Mouse (Mus musculus): ENCODE data around the gene 2310034G01Rik.

2310034G01Rik gene

DNA sequence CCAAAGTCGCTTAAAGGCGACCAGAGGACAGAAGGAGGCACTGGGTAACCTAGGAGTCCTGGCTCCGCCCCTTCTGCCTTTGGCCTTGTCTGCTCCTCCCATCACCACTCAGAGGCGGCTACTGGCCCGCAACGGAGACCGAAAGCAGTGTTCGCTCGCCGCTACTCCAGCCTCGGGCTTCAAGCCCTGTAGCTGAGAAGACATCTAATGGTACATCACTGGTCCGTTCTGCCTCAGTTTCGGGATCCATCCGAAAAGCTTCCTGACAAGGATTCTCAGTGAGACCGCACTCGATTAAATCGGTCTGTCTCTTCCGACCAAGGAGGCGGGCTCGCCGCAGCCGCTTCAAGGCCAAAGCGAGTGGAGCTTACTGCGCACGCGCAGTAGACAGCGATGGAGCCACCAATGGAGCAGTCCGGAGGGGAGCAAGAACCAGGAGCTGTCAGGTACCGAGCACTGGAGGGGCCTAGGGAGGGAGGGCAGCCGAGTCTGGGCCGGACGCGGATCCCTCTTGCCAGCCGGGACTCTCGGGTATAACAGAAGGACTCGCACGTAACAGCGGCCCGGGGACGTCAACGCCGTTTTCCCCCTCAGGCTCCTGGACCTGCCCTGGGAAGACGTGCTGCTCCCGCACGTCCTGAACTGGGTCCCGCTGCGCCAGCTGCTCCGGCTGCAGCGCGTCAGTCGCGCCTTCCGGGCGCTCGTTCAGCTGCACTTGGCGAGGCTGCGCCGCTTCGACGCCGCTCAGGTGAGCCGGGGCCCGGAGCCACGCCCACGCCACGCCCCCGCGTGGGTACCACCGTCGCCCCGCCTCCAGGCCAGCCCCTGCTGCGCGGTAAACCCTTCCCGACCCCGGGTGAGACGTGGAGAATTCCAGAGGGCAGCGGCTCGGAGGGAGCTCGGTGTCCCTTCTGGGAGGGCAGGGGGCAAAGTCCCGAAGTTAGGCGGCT is 21.7 kb downstream of the 2310034G01Rik start, which contains the start of gene Fbxl15:
TSS of gene Fbxl15 (plus strand) at position 104 of the 950 bp plus-strand sequence.
- peak; percentile 94 for DNase-seq (ENCODE audit: low read depth, low spot score)

DNA sequence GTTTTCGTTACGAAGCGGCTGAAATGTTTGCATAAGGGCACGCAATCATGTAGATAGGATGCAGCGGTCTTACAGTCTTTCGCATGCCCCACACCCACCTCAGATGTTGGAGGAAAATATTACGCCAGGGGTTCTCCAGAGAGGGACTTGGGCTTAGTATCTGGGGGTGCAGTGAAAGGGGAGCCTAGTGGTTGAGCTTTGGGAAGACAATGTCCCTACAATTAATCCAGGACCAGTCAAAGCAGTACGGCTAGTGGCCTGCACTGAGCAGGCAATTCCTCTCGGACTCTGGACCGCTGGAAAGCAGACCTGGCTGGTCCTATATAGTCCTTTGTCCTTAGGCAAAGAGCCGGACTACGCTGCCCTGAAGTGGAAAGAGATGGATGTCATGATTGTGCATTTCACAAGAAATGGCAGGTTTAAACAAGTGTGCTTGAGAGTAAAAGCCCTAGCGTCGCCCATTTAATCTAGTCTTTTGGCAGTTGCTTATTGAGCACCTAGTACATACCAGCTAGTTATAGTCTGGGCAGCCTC is 22.5 kb downstream of the 2310034G01Rik start:
- no peak for DNase-seq (ENCODE audit: low read depth, low spot score)

DNA sequence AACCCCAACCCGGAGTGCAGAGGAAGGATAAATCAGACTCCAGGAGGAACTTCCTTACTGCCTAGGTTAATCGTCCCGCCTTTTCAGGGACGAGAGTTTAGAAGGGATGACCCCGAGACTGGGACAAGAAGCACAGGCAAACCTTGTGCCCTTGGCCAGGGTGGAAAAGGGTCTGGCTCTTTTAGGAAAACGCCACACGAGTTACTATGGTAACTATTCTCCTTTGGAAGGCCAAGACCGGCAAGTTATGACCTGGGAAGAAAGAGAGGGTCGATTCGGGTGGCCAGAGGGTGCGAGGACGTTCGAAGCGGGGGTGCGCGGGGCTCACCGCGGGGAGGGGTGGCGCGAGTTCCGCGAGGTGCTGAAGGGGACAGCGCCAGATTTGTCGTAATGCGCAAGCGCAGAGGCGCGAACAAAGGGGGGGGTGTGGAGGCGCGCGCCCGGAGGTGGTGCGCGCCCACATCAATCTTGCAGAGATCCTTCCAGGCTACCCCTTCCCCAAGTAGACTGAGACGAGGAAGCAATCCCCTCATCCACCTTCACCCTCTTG is 23.3 kb downstream of the 2310034G01Rik start, which contains the start of gene Psd:
TSS of gene Psd (minus strand) at position 401 of the 550 bp plus-strand sequence.
- DNase-seq (ENCODE audit: low read depth, low spot score), result no peak

DNA sequence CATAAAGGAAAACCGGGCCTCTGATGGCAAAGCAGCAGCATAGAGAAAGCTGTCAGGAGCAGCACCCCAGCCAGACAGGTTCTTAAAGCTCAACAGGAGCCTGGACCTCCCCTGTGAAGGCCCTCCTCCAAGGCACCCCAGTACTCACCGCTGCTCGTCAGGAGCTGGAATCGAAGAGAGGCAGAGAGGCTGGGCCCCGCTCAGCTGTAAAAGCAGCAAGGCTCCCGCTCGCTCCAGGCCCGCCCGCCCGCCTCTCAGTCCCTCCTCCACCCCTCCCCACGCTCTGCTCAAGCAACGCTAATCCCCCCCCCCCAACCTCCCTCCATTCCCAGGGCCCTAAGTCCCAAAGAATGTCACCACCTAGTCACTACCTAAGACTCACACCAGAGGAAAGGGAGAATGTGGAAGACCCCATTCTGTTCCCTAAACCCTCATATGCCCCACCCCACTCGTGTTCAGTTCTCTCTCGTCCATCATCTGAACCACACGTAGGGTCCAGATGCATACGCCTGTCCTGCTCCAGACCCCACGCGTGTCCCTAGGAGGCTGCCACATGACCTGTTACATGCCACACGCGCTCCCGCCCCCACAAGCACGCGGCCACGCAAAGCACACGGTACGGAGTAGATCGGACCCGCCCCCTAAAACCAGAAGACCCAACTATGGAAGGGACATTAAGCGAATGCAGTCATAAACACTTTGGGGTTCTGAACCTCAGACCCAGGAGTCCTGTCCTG is 23.9 kb downstream of the 2310034G01Rik start:
- DNase-seq (ENCODE audit: low read depth, low spot score), result no peak

DNA sequence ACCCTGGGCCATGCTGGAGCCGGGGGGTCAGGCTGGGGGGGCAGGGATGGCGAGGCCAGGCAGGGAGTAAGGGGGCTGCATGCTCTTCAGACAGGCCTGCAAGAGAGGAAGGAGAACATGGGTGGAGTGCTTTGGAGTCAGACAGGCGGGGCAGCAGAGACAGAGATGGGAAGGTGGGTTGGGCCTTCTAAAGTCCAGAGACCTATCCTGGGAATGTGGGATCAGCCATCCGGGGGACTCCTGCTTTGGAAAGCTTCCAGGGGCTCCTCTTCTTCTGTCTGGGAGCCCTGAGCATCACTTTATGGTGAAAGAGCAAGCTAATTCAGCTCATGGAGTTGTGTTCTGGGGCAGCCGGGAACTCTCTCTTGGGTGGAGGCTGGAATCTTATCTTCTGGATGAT is 25.2 kb downstream of the 2310034G01Rik start:
- no peak for DNase-seq (ENCODE audit: low read depth, low spot score)

DNA sequence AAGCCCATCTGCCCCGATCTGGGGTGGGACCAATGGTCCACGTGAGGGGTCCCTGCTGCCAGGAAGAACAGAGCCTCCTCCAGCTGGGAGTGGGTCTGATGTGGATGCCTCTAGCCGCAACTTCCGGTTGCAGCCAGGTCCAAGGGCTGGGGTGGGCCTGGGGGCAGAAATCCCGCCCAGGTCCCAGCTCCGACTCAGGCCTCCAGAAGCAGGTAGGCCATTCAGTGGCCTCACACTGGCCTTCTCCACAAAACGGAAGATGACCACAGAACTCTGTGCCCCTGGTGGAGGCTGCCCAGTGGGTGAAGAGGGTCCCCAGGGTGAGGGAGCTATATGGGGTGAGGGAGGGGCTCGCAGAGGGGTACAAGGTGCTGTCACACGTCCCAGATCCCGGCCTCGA is 25.7 kb downstream of the 2310034G01Rik start:
- DNase-seq (ENCODE audit: low read depth, low spot score), result no peak

DNA sequence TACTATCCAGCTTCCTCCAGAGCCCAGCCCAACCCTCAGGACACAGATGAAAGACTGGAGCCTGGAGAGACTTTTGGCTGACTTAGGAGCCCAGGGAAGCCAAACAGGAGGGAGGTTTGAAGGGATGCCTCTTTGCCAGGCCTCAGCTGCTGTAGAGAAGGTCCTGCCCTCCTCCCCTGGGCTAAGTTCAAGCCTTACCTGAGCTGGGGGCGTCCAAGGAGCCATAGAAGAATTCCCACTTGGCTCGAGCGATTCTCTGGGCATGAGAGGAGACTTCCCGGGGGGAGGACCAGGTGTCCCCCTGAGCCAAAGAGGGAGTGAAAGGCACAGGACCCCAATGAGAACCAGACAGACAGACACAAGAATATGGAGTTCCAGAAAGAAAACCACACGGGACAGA is 26.4 kb downstream of the 2310034G01Rik start:
- DNase-seq (ENCODE audit: low read depth, low spot score), result no peak

DNA sequence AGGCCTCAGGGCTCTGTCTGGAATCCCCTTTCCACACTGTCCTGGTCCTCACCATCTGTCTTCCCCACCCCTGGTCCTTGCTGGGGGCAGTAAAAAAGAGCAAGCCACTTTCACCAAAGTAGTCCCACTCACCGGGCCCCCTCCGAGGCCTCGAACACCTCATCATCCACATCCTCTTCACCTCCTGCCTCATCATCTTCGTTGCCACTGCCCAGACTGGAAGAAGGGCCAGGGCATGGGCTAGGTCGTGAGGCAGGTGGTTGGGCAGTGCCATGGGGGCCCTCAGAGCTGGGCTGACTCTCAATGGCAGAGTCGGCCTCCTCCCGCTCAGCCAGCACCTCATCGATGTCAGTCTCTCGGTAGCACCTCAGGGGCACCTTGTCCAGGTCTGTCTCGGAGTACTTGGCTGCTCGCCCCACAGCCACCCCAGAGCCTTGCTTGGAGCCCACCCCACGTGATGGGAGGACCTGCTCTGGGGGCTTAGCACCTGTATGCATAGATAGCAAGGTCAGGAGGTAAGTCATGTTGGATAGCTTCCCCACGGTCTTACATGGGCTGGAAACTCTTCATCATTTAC is 27.0 kb downstream of the 2310034G01Rik start:
- DNase-seq (ENCODE audit: low read depth, low spot score), result no peak

DNA sequence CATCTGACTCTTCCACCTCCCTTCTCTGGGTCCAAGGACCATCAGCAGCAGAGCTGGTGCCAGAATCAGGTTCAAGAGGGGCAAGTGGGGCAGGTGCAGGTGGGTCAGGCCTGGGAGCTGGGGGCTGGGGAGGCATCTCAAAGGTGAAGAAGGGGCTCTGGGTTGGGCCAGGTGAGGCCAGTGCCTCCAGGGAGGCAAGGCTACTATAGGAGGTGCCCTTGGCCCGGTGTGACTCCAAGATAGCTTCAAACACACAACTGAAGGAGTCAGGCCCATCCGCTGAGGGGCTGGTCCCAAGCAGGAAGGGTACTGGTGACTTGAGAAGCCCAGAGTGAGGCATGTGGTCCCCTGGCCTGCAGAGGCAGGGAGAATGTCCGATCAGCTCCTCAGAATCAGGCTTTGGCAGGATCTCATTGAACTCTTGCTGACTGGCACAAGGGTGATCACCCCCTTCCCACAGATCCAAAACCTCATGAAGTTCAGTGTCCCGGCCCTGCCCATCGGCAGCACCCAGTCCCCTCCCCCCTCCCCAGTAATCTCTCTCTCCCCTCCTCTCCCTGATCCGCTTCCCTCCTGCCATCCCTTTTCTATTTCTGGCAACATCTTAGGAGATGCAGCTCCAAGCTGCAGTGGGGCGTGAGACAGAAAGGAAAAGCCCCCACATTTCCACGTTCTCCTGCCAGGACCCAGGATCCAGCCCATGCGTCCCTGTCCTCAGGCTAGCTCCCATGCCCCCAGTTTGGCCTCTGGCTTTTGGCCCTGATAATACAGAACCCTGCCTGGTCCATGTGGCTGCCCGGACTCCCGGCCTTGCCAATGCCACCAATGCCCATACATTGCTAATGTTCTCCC is 27.7 kb downstream of the 2310034G01Rik start:
- no peak for DNase-seq (ENCODE audit: low read depth, low spot score)

DNA sequence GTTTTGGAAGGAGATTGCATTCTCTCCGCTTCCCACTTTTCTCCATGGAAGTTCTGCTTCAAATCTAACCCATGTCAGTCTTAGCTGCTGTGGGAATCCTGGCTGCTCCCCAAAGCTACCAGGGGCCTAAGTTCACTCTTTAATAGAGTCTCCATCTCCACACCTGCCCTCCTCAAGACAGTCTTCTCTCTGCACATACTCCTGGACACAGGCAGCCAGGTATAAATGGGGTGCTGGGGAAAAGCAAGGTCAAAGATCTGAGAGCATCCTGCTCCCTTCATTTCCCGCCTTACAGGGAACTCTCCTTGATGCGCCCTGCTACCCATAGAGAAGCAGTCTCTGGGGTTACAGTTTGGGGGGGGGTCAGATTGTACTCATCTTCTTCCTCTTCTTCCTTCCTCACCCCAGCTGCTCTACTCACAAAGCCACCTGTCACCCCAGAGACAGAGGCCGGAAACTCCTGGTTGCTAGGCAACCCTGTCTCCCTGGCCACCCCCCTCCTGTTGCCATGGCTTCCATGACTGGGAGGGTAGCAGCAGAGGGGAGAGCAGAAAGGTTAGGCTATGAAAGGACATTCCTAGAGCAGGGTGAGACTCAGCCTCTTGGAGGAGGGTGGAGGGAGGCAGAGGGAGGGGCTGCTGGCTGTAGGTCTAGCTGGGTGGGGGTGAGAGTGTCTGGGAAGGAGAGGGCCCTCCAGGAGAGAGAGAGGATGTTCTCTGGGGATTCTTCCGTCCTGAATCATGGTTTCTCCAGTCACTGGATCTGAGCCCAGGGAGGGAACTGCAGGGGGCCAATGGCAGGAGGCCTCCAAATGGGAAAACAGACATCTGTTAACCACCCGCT is 28.8 kb downstream of the 2310034G01Rik start:
- no peak for DNase-seq (ENCODE audit: low read depth, low spot score)

DNA sequence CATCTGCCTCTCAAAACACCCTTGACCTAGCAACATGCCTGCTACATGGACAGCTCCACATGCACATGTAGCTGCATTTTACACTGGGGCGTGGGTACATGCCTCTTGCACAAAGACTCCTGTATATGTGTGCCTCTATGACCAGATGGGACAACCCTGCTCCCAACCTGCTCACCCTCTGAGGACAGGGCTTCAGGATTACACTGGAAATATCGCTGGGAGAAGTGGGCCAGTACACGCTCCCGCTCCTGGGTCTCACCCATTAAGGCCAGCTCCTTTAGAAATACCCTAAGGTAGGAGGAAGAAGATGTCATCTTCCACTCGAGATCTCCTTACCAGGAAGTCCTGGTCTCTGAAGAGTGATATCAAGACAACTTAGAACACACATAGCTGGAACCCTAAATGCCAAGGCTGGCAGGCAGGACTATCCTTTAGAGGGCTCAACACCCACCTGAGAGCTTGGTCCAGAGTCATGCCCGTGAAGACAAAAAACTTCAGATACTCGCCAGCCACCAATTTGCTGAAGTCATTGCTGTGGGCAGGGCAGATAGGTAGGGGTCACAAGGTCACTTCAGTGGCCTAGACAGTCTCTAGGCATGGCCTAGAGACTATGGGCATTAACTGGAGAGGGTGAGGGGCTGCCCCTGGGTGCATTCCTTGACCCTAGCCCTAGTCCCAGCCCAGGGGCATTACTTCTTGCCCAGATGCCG is 29.9 kb downstream of the 2310034G01Rik start:
- DNase-seq (ENCODE audit: low read depth, low spot score), result no peak

DNA sequence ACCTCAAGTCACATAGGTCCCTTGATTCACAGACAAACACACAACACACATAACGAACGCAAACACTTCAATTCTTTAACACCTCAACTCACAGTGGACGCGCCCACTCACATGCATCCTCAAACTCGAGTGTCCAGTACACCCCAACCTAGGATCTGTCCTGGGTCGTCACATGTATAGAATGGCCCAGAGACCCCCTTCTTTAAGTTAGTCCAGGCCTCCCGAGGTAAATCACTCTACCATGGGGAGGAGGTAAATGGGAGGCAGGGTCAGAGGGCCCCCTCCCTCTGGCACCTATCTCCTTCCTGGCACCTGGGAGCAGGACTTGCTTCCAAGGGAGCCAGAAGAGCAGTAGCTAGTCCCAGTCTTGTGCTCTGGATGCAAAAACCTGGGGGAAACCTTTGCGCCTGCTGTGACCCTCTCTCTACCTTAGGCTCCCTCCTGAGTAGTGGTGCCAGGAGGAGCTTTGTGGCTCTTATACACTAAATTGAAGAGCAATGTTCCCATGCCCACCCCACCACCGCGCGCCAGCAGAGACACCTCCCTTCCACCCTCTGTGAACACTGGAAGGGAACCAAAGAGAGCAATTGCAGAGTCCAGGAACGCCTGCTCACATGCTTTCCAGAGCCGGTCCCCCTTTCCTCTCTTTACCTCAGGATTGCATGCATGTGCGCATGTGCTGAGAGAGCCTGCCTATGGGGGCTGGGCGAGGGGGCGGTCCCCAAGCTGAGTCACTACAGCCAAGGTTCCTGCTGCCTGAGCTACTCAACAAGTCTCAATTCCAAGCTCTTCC is 31.3 kb downstream of the 2310034G01Rik start:
- no peak for DNase-seq (ENCODE audit: low read depth, low spot score)

DNA sequence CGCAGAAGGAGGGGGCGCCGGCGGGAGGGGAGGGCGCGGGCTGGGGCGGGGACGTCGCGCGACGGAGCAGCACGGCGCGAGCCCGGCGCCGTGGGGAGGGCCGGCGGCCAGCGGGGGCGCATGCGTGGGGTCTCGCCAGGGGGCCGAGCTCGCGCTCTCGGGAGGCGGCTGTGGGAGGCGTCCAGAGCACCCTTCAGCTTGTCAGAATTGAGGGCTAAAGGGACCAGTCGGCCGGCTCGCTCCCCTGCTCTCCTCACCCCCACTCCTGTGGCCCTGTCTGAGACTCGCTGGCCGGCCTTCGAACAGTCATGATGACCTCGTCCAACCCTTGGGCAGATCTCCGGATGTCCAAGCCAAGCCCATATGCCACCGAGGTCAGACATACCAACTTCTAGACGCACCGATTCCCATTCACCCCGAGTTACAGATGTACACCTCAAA is 32.1 kb downstream of the 2310034G01Rik start:
- DNase-seq (ENCODE audit: low read depth, low spot score), result no peak

DNA sequence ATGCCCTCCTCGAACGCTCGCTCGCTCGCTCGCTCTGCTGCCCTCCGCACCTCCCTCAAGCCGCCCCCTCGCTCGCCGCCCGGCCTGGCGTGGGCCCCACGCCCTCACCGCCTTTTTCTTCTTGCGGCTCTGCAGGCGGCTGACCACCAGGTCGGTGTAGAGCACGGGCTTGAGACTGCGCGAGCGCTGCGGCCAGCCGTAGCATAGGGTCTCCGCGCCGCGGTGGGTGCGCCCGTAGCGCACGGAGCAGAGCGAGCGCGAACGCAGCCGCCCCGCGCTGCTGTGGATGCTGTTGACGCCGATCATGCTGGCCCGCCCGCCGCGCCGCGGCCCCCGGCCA is 32.6 kb downstream of the 2310034G01Rik start:
- DNase-seq (ENCODE audit: low read depth, low spot score), result no peak

DNA sequence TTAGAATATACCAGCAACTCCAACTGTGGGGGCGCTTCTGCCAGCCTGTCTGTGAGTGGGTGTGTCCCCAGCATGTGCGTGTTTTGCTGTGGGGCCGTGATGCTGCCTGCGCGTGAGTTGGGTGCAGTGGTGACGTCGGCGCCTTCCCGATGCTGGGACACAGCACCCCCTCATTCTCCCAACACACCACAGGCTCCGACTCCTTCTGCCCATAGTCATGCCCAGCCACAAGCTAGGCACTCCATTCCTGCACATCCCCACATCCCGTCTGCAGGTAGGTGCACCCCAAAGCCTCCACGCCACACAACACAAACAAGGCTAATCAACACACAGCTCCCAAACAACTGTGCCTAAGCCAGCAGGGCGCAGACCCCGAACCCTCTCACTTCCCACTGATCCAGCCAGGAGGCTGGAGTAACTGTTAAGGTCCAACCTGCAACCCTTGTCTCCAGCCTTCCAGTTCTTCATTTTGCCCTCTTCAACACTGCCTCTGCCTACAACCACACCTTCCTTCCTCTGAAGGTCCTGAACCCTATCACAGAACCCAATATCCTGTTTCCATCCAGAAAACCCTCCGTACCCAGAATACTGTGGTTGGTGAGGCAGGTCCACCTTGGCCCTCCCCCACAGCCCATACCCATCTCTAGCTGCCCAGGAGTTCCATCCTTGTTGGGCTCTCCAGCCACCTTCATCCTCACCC is 33.1 kb downstream of the 2310034G01Rik start:
- DNase-seq (ENCODE audit: low read depth, low spot score), result no peak

DNA sequence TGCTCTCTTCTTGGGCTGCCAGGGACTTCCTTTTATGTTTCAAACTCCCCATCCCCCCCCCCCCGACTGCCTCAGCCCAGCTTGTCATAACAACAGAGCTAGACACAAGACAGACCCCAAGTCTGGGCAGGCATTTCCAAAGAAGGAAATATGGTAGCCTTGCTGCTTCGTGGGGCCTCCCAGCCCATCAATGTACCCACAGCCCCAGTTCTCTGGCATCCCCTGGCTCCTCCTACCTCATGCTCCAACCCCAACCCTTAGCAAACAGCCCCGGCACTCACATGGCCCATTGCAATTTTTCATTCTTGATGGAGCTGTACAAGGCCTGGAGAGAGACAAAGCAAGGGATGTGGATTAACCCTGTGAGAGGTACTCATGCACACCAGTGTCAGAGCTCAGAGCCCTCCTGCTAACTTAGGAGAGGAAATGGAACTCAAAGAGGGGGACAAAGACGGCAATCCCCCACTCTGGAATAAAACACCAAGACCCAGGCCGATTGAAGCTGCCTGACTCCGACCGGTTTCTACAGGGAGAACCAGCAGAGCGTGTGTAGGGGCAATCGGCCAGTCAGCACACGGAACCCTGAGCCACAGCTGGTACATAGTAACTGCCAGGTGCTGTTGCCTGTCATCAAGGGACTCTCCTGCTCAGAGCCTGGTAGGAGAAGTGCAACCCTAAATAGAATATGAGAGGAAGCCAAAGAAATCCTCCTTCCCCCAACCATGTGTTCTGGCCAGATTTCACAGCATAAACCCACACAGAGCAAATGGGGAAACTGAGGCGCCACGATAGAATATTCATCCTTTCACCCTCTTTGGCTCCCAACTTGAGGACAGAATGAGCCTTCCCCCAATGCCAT is 34.1 kb downstream of the 2310034G01Rik start:
- DNase-seq (ENCODE audit: low read depth, low spot score), result no peak

Measured in c-Kit-negative CD71-positive TER-119-positive erythroid progenitor cells, embryonic 14.5 days (primary cell).